ENCODE assay signal across 14 mouse cellular contexts in the genomic region with DNA sequence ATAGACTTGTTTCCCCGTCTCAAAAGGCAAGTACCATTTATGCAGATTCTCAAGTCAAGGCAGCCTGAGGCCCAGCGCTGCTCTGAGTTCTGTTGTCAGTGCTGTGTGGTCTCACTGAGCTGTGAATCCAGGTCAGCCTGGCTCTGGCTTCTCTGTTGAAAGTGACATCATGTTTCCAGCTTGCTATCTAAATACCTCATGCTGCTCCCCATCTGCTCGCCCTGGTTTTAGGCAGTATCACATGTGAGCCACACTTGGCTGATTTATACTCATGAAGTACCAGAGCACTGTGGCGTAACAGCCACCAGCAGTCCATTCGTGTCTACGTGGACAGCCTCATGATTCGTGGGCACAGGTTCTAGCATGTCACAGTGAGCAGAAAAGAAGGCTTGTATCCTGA.
DNase-seq lines count a peak whose midpoint lies in the region; ATAC-seq and TF ChIP-seq lines count a peak whose summit lies in the region.
"Had no signal": no experiment of that assay in that cellular context is flagged by ENCODE, and none has a peak within 500 bp of the region (broad histone marks: within the 10 kb centered on the region; RNA-seq: fewer than 3 reads in every experiment).

No protein-coding gene starts in this region.

- intact Hi-C loops in left cerebral cortex, adult 2 months (cut with DNase I), result no loop called here

- no peak overlapping the region for H3K4me3 ChIP-seq in left cerebral cortex, adult 2 months
- H3K4me3 ChIP-seq: embryonic facial prominence, embryonic 12.5 days; forebrain, embryonic 13.5 days; midbrain, embryonic 15.5 days had no signal

- no peak for TF ChIP-seq CTCF in left cerebral cortex, adult 2 months (IDR thresholded peaks at IDR 0.05)

- peak; percentile 91 for ATAC-seq in frontal cortex, adult (ENCODE audit: low TSS enrichment)
- ATAC-seq: activated CD4-positive, CD25-positive, alpha-beta regulatory T cell, adult 4 months; forebrain, embryonic 13.5 days; intestine, embryonic 16.5 days; midbrain, embryonic 15.5 days had no signal

- no peak overlapping the region for H3K27ac ChIP-seq in left cerebral cortex, adult 2 months
- H3K27ac ChIP-seq: embryonic facial prominence, embryonic 12.5 days; forebrain, embryonic 13.5 days; midbrain, embryonic 15.5 days had no signal

- DNase-seq in frontal cortex, postnatal 25 days (ENCODE audit: low spot score in 2 of 2), result no peak
- DNase-seq in left cerebral cortex, adult 11 months (ENCODE audit: low spot score), result peak; percentile 11
- DNase-seq in left cerebral cortex, adult 2 months (ENCODE audit: extremely low spot score in 1 of 2, low spot score in 2 of 2), result no peak
- peak; percentile 79 to 86 for DNase-seq in cerebellum, postnatal 14 days
- DNase-seq in retina, postnatal 1 day, result peak; percentile 81
- DNase-seq in embryo, embryonic 11 days, result no peak
- no peak for DNase-seq in thymus, postnatal 14 days
- DNase-seq: lung, postnatal 10 days had no signal

Comparison
In these comparisons a context has a peak if more than half of its experiments do, and no peak if none do; other contexts are left out.
1. DNase-seq: peak in left cerebral cortex, adult 11 months (single experiment), cerebellum, postnatal 14 days (2 of 2) and retina, postnatal 1 day (single experiment); none in frontal cortex, postnatal 25 days (0 of 2), left cerebral cortex, adult 2 months (0 of 2), embryo, embryonic 11 days (single experiment) and thymus, postnatal 14 days (single experiment).